Mouse (Mus musculus) forebrain, embryonic 14.5 days (tissue): ENCODE results near the gene Klhdc7a. TPM values are rescaled to one million over a fixed set of nuclear protein-coding genes. Genes with fewer than 3 reads are reported as not detected.

Source experiments
- ATAC-seq: fragments of 200-750 bp; cut with Nextera tagmentation; 2 replicates; pipeline ENCODE4 v1.8.0; 2017; ENCODE audit warnings: mild to moderate bottlenecking, moderate library complexity
- DNase-seq: peaks from one replicate; pipeline ENCODE4 v3.0.0-alpha.2; 2015; ENCODE audit warnings: low spot score
- H3K27ac ChIP-seq: fragments of 300-500 bp; sonication (generic); 2 replicates; pipeline ENCODE4 v1.5.1; 2014; ENCODE audit warnings: low read depth, mild to moderate bottlenecking, control low read depth, low read length, moderate library complexity
- H3K27me3 ChIP-seq: fragments of 300-500 bp; sonication (generic); replicated peaks from 2 replicates; pipeline ENCODE4 v1.6.1; 2014; ENCODE audit warnings: low read length, control low read depth, mixed read lengths; ENCODE audit not compliant: control insufficient read depth, insufficient read depth
- H3K36me3 ChIP-seq: fragments of 300-500 bp; sonication (generic); 2 replicates; pipeline ENCODE4 v1.6.1; 2014; ENCODE audit warnings: low read length, control low read depth; ENCODE audit not compliant: control insufficient read depth, insufficient read depth
- H3K4me1 ChIP-seq: fragments of 300-500 bp; sonication (generic); 2 replicates; pipeline ENCODE4 v1.6.1; 2014; ENCODE audit warnings: antibody characterized with exemption, low read length, control low read depth; ENCODE audit not compliant: control insufficient read depth, insufficient read depth
- H3K4me2 ChIP-seq: fragments of 300-500 bp; sonication (generic); 2 replicates; pipeline ENCODE4 v1.6.1; 2014; ENCODE audit warnings: mild to moderate bottlenecking, control low read depth, low read length
- H3K4me3 ChIP-seq: fragments of 300-500 bp; sonication (generic); 2 replicates; pipeline ENCODE4 v1.5.1; 2014; ENCODE audit warnings: low read depth, low read length, control low read depth
- H3K9ac ChIP-seq: fragments of 300-500 bp; sonication (generic); 2 replicates; pipeline ENCODE4 v1.6.1; 2014; ENCODE audit warnings: mild to moderate bottlenecking, low read length, control low read depth, moderate library complexity
- H3K9me3 ChIP-seq: fragments of 300-500 bp; sonication (generic); replicated peaks from 2 replicates; pipeline ENCODE4 v1.6.1; 2016; ENCODE audit warnings: low read length, control low read depth, mixed read lengths; ENCODE audit not compliant: control insufficient read depth
- WGBS: fragments of 180-500 bp; shearing (Covaris S2); extraction: QIAGEN DNeasy Blood & Tissue Kit; methylation state at CpG from one replicate; pipeline ENCODE4 v1.1.7; 2014; 5-methylcytosine and 5-hydroxymethylcytosine counted together
- polyA plus RNA-seq: library from polyadenylated mRNA; unstranded; fragments of >200 nt; fragmentation: Nextera tagmentation; extraction: Ambion mirVana; gene quantifications from 2 replicates; pipeline ENCODE4 v1.2.1, GENCODE M21; 2014

Gene Klhdc7a
- polyA plus RNA-seq, 1 experiment from 2014 or later, result 0.22 TPM

DNA sequence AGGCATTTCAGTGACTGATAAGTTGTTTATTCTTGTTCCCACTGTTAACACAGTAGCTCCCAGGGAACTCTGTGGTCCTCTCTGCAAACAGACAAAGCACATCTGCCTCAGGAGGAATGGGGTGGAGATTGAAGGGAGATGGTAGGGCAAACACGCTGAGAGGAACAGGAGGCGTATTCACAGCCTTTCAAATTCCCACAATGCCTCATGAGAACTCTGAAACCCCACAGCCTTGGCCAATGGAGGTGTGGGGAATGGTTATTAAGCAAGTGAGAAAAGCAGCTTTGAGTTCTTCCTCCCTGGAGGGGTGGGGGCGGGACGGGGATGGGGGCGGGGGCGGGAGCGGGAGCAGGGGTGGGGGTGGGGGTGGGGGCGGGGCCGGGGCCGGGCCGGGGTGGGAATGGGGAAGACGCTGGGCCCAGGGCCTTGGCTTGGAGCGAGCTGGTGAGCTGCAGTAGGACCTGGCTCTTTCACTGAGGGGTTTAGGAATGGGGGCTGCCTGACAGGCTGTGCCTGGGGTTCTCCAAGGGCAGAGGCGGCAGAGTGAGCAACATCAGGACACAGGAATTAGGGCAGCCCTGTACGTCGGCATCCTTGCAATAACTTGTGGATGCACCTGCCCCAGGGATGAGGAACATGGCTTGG, 25.4 kb upstream of the Klhdc7a start:
- no peaks in the 10 kb centered on the region for H3K36me3 ChIP-seq
- peak; percentile 55; the same call in 1 of the 2 replicates for ATAC-seq
- H3K27me3 ChIP-seq, result no peaks in the 10 kb centered on the region
- 0 out of 2 replicates have a peak overlapping the region, but pooled peaks have one; percentile 18 for H3K27ac ChIP-seq
- 0 out of 2 replicates have a peak overlapping the region, but pooled peaks have one; percentile 9 for H3K4me2 ChIP-seq
- 6% methylated on average over 9 of the region's 16 CpGs for WGBS
- no peak overlapping the region for H3K4me3 ChIP-seq
- DNase-seq, result peak; percentile 73
- 0 out of 2 replicates have a peak overlapping the region, but pooled peaks have one; percentile 17 for H3K9ac ChIP-seq
- H3K9me3 ChIP-seq, result no peaks in the 10 kb centered on the region
- H3K4me1 ChIP-seq, result peaks cover 14% of the 10 kb centered on the region

DNA sequence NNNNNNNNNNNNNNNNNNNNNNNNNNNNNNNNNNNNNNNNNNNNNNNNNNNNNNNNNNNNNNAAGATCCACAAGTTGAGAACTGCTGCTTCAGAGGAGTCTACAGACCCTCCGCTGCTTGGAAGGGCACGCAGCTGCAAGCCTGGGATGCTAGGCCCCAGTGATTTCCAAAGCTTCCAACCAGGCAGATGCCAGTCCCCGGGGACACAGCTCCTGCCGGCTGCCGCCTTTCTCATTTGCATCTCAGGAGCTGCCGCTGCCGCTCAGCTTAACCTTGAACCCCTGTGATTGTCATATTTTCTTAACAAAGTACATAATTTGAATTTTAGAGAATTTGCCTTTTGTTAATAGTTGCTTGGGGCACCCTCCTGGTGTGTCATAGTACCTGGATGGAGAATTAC, 19.1 kb upstream of the Klhdc7a start:
- Histone ChIP-seq H3K9ac (no peak overlapping the region), H3K27me3 (no peaks in the 10 kb centered on the region), H3K4me1 (no peaks in the 10 kb centered on the region), H3K36me3 (no peaks in the 10 kb centered on the region), H3K4me2 (no peak overlapping the region), H3K4me3 (no peak overlapping the region), H3K27ac (no peak overlapping the region), H3K9me3 (no peaks in the 10 kb centered on the region)
- WGBS, result 12% methylated on average over 7 of the region's 7 CpGs
- ATAC-seq (no peak), DNase-seq (peak; percentile 56)

GRCm38 (mm10) chr4:139978716-139979115, 10.9 kb upstream of the Klhdc7a start:
- ATAC-seq (no peak), DNase-seq (no peak)
- no peaks in the 10 kb centered on the region for H3K27me3 ChIP-seq
- H3K36me3 ChIP-seq, result no peaks in the 10 kb centered on the region
- no peaks in the 10 kb centered on the region; the same call in 1 of the 2 replicates for H3K4me1 ChIP-seq
- no peak overlapping the region for H3K4me3 ChIP-seq
- no peak overlapping the region for H3K4me2 ChIP-seq
- H3K9me3 ChIP-seq, result no peaks in the 10 kb centered on the region
- H3K27ac ChIP-seq, result no peak overlapping the region
- 44% methylated on average over 5 of the region's 5 CpGs for WGBS
- no peak overlapping the region for H3K9ac ChIP-seq

DNA sequence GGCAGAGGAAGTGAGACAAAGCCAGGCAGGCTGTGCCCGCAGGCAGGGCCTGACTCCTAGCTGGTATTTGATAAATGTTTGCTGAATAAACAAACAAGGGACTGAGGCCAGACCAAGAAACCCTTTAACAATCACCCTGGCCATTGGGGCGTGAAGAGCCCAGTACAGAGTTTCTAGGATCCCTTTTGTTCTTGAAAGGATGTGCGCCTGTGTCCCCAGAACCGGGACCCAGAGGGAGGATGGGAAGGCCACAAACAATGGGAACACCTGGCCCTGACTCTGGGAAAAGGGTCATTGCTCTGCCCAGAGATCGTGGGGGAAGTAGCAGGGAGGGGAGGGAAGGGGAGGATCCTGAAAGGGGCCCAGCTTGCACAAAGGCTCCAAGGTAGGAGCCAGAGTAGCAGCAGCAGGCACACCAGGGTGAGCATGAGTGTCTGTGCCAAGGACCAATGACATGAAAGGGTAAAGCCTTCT, 9.5 kb upstream of the Klhdc7a start:
- H3K9ac ChIP-seq, result no peak overlapping the region
- 14% methylated on average over 5 of the region's 5 CpGs for WGBS
- no peaks in the 10 kb centered on the region; the same call in 1 of the 2 replicates for H3K4me1 ChIP-seq
- H3K9me3 ChIP-seq, result no peaks in the 10 kb centered on the region
- H3K27me3 ChIP-seq, result no peaks in the 10 kb centered on the region
- no peak for DNase-seq
- ATAC-seq, result no peak
- H3K4me3 ChIP-seq, result no peak overlapping the region
- H3K36me3 ChIP-seq, result no peaks in the 10 kb centered on the region
- no peak overlapping the region for H3K4me2 ChIP-seq
- no peak overlapping the region for H3K27ac ChIP-seq

GRCm38 (mm10) chr4:139974506-139974905, 6.7 kb upstream of the Klhdc7a start:
- Histone ChIP-seq H3K9me3 (no peaks in the 10 kb centered on the region), H3K36me3 (no peaks in the 10 kb centered on the region), H3K27me3 (no peaks in the 10 kb centered on the region), H3K4me3 (no peak overlapping the region), H3K4me1 (no peaks in the 10 kb centered on the region; the same call in 1 of the 2 replicates), H3K27ac (no peak overlapping the region), H3K9ac (no peak overlapping the region), H3K4me2 (no peak overlapping the region)
- DNase-seq (no peak), ATAC-seq (no peak)
- WGBS, result 61% methylated on average over 7 of the region's 7 CpGs

DNA sequence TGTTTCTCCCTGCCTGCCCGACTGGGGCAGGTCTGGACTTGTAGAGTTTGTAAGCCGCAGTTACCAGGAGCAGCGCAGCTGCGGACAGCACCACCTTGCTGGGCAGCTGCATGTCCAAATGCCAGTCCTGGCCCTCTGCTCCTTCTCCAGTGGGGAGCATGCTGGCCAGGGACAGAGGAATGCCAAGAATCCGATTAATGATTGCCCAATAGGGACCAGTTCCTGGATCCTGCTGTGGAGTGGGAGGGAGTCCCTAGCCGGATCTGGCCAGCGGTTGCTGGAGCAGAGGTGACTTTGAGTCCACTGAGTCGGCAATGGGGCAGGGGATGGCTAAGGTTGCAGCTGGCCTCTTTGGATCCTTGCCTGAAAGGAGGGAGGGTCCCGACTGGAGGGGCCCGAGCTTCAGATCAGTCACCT, 343 bp downstream of the Klhdc7a start:
- WGBS, result 19% methylated on average over 10 of the region's 10 CpGs
- Histone ChIP-seq H3K27ac (no peak overlapping the region), H3K27me3 (no peaks in the 10 kb centered on the region), H3K4me1 (no peaks in the 10 kb centered on the region), H3K4me3 (no peak overlapping the region), H3K9me3 (no peaks in the 10 kb centered on the region), H3K4me2 (no peak overlapping the region), H3K9ac (no peak overlapping the region), H3K36me3 (no peaks in the 10 kb centered on the region)
- ATAC-seq, result no peak
- no peak for DNase-seq

DNA sequence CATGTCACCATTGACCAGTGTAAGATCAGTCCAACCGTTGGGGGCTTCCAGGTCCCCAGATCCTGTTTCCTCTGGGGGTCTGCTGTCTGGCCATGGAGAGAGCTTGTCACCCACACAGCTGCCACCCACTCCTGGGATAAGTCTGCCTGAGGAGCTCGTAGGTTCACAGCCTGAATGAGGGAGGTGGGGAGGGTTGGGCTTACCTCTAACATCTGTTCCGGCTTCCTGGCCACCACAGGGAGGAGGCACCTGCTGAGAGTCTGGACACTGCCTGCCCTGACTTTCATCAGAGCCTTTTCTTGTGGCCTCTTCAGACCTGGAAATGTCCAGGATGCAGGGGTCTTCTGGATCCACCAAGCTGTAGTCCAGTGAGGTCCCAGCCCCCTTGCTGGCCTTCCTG, 845 bp downstream of the Klhdc7a start:
- Histone ChIP-seq H3K9ac (no peak overlapping the region), H3K4me2 (no peak overlapping the region), H3K27me3 (no peaks in the 10 kb centered on the region), H3K4me1 (no peaks in the 10 kb centered on the region), H3K4me3 (no peak overlapping the region), H3K9me3 (no peaks in the 10 kb centered on the region), H3K27ac (peak overlapping the region; percentile 18; the same call in 1 of the 2 replicates), H3K36me3 (no peaks in the 10 kb centered on the region)
- 51% methylated on average over 3 of the region's 3 CpGs for WGBS
- DNase-seq, result no peak
- ATAC-seq, result no peak

GRCm38 (mm10) chr4:139965596-139966185, 2.1 kb downstream of the Klhdc7a start:
- Histone ChIP-seq H3K4me2 (no peak overlapping the region), H3K27me3 (no peaks in the 10 kb centered on the region), H3K27ac (no peak overlapping the region), H3K36me3 (no peaks in the 10 kb centered on the region), H3K4me1 (no peaks in the 10 kb centered on the region), H3K9ac (no peak overlapping the region), H3K4me3 (no peak overlapping the region), H3K9me3 (no peaks in the 10 kb centered on the region)
- ATAC-seq, result no peak
- 91% methylated on average over 28 of the region's 28 CpGs for WGBS
- no peak for DNase-seq

DNA sequence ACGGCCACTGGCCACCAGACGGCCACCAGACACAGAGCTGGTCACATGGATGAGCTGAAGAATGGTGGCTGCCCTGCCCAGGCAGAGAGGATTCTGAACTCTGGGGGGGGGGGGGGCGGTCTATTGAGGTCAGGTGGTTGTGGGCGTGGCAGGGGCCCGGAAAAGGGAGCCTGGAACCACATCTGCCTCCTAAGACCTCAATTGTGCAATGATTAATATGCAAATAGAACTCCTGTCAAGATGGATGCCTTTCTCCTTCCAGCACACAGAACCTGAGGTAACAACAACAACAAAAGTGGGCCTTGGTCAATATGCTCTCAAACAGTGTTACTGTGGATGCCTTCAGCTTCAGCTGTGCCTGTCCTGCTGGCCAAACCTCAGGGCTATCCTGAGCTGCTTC, 3.4 kb downstream of the Klhdc7a start:
- Histone ChIP-seq H3K9me3 (no peaks in the 10 kb centered on the region), H3K4me2 (no peak overlapping the region), H3K36me3 (no peaks in the 10 kb centered on the region), H3K27me3 (no peaks in the 10 kb centered on the region), H3K27ac (no peak overlapping the region), H3K4me3 (no peak overlapping the region), H3K9ac (no peak overlapping the region), H3K4me1 (no peaks in the 10 kb centered on the region)
- DNase-seq (no peak), ATAC-seq (no peak)
- WGBS, result 72% methylated on average over 4 of the region's 5 CpGs
